Mouse (Mus musculus) kidney, adult 2 months (tissue): ENCODE results near the gene Gm37240.

ENCODE experiments used
- CTCF ChIP-seq: fragments of 200-500 bp; conservative IDR thresholded peaks from 2 replicates; pipeline ENCODE4 v1.5.1; 2011; ENCODE audit warnings: low read depth, mild to moderate bottlenecking, control low read depth, low read length, moderate library complexity, mixed read lengths; ENCODE audit not compliant: insufficient read depth, insufficient read length
- POLR2A ChIP-seq: fragments of 200-500 bp; IDR thresholded peaks from one replicate; pipeline ENCODE4 v1.6.1; 2011; ENCODE audit warnings: low read depth, low read length, control low read depth

DNA sequence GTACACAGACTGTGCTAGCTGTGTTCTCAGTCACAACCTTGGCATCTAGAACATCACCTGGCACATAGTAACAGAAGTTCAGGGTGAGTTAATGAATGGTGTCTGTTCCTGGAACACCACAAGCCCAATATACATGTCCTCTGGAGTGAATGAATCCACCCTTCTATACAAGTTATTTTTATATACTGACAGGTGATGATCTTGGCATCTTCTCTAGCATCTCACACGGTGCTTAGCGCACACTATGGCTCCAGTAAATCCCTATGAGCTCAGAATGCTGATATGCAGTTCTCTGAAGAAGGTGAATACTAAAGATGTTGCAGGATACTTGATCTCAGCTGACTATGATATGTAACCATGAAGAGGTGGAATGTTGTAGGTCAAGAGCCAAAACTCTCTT is 24.4 kb downstream of the Gm37240 start:
- TF ChIP-seq CTCF, result no peak
- TF ChIP-seq POLR2A, result no peak
